Mouse (Mus musculus): ENCODE results near the gene Gfra1. TPM values are rescaled to one million over a fixed set of nuclear protein-coding genes. Genes with fewer than 3 reads are reported as not detected.

Gene Gfra1
- total RNA-seq (2021): 10 to 100 TPM in 1 of 2 experiments, 1 to 10 TPM in 1; 5.6 to 11.9 TPM
- long read RNA-seq, experiment 1, full-length matches to known transcripts: 1 of 8 reads
- long read RNA-seq, experiment 1, partial matches to known transcripts: 1 of 8 reads
- long read RNA-seq, experiment 1, other reads (novel, unspliced or antisense): 6 of 8 reads
- long read RNA-seq, experiment 2, partial matches to known transcripts: 1 of 1 reads
- long read RNA-seq, experiment 2, other reads (novel, unspliced or antisense): 0 of 1 reads

DNA sequence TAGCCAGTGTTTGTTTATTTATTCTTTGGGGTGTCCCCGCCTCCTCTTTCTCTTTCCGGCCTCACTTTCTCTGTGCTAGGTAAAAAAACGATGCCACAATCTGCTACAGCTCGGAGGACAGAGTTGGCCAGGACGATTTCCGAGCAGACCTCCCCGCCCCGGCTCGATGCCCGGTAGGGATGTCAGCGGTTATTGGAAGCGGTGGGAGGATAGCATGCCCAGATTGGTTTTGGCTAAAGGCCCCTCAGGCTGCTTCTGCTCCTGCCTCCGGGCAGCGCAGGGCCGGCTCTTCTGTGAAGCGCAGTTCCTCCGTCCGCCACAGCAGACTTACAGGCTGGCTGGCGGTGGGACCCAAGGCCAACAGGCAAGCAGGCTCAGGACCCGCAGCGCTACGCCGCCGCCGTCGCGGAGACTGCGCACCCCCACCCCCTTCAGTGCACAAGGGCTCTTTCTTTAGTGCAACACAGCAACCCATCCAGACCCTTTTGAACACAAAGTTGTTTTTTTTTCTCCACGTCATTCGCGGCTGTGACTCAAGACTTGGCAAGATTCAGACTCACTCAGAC lies at the start of gene Gfra1:
Gene Gfra1 (minus strand): TSS at position 414 of the 566 bp plus-strand sequence.
- DNase-seq: peak; percentile 60

GRCm38 (mm10) chr19:58500049-58500448 lies 44.3 kb upstream of the Gfra1 start:
- DNase-seq: no peak

DNA sequence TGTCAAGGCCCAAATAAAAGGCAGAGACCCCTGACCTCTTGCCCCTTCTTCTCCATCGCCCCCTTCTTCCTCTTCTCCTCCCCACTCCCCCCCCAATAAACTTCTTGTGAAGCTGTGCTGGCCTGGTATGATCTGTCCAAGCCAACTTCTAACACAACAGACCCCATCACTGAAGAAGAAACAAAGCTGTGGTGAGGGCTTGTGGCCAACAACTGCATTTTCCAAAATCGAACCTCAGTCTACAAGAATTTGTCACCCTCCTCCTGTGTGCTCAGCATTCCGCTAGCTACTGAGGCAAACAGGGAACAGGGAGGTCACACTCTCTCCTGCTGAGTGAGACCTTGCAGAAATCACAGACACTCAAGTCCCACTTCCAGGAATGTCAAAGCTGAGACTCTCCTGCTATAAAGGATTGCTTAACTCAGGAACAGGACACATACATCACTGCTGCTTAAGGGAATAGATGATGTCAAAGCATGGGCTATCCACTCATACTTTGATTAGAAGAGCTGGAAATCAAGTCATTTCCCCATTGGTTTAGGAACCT lies 43.8 kb upstream of the Gfra1 start:
- DNase-seq: no peak

DNA sequence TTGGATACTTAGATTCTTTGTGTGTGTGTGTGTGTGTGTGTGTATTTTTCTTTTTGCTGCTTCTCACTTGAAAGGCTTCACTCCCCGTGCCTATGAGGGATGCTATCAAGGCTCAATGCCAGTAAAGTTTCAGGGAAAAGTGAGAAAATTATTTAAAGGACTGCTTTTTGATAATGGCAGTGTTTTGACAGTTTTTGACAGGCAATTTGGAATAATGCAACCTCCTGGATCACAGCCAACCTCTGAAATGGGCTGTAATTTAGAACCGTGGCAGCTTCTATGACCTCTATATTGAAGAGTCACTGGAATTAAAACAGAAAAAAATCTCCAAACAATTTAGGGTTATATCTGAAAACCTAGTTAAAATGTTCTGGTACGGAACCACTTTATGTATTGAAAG lies 41.4 kb upstream of the Gfra1 start:
- DNase-seq: peak; percentile 34

DNA sequence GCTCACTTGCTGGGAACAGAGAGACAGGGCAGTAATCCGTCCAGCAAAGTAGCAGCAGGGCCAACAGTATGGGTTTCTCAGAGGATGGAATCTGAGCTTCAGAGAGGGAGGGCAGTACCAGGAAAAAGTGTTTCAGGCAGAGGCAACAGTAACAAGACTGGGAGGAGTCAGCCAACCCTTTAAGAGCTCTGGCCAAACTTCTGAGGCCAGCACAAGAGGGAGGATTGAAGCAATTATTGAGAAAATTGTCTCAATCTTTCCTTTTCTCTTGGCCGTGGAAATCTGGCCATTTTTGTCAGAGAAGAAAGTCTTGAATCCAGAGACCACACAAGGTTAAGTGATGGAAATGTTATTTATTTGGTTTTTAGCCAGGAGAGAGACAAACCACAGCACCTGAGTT lies 31.0 kb upstream of the Gfra1 start:
- no peak for DNase-seq

GRCm38 (mm10) chr19:58482373-58482977 lies 26.8 kb upstream of the Gfra1 start:
- DNase-seq: no peak

GRCm38 (mm10) chr19:58474251-58474650 lies 18.5 kb upstream of the Gfra1 start:
- no peak for DNase-seq

DNA sequence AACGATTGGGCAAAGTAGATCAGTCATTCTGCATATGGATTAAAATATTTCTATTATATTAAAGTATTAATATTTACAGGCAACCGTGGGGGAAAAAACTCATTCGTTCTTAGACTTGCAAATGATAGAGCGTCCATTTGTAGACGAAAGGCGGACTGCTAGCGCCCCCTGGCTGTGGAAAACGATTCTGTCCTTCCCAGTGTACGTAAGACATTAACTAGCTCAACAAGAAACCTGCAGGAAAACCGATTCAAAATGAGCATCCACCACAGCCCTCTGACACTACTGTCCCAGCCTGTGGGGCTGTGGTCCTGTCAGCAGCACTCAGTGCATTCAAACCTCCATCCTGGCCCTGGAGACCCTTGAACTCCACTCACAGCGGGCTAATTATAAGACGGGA lies 13.7 kb upstream of the Gfra1 start:
- peak; percentile 93 for DNase-seq

DNA sequence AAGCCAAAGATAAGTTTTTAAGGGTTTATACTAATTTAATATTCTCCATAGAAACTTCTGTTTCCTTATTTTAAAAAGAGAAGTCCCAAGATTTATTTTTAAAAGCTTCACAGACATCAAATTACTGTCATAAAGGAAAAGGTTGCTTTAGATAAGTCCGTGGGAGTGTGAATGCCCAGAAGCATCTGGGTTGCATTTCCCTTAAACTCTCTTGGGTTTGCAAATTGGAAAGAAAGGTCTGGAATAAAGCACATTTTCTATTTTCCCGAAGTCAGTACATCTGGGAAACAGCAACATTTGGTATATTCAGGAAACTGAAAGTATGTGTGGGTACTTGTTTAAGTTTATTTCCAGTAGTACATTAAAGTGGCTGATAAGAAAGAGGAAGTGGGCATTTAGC lies 12.6 kb upstream of the Gfra1 start:
- no peak for DNase-seq

GRCm38 (mm10) chr19:58463755-58464154 lies 8.0 kb upstream of the Gfra1 start:
- DNase-seq: no peak

- DNase-seq: no peak
Observed at GRCm38 (mm10) chr19:58460361-58461022, 4.8 kb upstream of the Gfra1 start.

DNA sequence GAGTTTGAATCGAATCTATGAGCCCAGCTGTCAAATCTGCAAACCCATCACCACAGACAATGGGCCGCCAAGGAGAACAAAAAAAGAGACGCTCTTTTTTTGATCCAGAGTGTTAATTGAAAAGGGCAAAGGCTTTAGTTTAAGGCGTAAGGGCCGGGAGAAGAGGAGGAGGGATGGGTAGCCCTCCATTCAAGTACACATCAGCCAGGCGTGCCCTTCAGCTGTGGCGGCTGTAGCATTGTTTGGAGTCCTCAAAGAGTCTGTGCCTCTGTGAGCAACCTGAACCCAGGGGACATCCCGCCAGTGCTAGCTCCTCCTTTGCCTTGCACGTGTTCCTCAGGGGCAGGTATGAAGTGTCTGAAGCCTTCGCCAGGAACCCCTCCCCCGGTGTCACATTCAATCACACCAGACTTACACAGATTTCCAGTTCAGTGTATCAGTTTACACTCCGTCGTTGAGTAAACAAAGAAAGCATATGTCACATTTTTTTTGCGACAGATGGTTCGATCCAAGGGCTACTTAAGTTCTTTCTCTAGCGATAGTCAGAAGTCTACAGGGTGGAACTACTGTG lies 867 bp upstream of the Gfra1 start:
- DNase-seq: no peak

- no peak for DNase-seq
Observed at GRCm38 (mm10) chr19:58455061-58455495, 631 bp downstream of the Gfra1 start.

DNA sequence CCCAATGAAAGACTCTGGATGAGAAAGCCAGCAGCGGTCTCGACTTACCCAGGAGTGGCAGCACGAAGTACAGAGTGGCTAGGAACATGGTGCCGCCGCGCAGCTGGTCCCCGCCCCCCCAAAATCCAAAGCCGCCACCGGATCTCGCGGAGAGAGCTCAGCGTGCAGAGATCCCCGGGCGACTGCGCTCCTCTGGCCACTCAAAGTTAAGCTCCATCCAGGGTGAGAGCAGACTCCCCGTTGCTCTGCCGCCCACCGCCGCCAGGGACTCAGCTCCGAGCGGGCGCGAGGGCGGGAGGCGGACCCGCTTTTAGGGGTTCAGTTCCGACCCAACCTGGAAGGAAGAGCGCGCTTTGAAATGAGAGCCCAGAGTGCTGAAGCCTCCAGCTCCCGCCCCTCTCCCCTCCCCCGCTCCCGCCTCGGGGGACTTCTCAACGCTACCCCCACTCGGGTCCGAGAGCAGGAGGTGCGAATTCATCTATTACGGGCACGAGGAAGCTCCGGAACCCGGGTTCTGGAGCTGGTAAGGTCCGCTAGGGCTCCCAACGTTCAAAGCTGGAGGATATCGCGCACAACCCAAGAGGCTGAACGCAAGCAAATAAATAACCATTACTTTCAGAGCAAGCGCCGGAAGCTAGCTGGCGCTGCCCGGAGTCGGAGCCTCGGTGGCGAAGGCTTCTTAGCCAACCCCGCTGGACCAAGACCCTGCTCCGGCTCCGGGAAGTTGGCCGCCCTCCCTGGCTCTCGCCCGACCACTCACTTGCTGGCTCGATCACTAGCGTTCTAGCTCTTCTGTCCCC lies 1.2 kb downstream of the Gfra1 start:
- peak; percentile 53 for DNase-seq

DNA sequence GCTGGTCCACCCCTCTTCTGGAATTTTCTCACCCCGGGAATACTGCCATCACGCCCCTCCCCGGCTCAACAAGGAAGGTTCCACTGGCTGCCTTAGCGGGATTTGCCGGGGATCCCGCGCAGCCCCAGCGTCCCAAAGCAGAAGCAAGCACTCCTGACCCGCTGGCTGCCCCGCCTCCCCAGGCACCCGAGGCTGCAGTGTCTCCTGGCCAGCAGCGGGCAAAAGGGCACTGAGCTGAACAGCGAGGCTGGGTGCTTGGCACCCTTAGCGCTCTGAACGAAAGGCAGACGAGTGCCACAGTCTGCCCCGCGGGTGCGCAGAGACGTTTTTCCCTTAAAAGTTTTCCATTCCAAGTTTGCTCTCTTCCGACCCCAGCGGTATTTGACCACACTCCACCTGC lies 2.1 kb downstream of the Gfra1 start:
- DNase-seq: peak; percentile 65

- DNase-seq: peak; percentile 6
Observed at GRCm38 (mm10) chr19:58452941-58453551, 2.7 kb downstream of the Gfra1 start.

GRCm38 (mm10) chr19:58452178-58452819 lies 3.4 kb downstream of the Gfra1 start:
- DNase-seq: no peak

GRCm38 (mm10) chr19:58451323-58451722 lies 4.4 kb downstream of the Gfra1 start:
- no peak for DNase-seq

DNA sequence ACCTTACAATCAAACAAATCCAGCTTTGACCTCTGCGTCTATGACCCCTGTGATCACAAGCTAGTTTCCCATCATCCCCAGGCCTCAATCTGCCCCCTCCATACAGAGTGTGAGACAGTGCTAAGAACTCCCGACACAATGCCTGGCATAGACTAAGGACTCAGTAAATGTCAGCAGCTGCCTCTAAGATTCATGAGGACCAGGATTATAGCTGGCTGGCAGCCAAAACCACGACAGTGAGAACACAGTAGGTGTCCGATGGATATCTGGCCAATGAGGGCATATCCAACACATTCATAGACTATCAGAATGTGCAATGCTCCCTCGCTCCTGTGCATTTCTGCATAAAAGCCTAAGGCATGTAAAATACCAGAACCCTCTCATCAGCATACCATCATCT lies 5.0 kb downstream of the Gfra1 start:
- no peak for DNase-seq

Data from adrenal gland, postnatal 10 days (tissue).